Mouse (Mus musculus): ENCODE data around the gene Irf2bpl.
A peak's percentile ranks its signal among the peaks of the same experiment; 100 is the strongest.

Irf2bpl gene

DNA sequence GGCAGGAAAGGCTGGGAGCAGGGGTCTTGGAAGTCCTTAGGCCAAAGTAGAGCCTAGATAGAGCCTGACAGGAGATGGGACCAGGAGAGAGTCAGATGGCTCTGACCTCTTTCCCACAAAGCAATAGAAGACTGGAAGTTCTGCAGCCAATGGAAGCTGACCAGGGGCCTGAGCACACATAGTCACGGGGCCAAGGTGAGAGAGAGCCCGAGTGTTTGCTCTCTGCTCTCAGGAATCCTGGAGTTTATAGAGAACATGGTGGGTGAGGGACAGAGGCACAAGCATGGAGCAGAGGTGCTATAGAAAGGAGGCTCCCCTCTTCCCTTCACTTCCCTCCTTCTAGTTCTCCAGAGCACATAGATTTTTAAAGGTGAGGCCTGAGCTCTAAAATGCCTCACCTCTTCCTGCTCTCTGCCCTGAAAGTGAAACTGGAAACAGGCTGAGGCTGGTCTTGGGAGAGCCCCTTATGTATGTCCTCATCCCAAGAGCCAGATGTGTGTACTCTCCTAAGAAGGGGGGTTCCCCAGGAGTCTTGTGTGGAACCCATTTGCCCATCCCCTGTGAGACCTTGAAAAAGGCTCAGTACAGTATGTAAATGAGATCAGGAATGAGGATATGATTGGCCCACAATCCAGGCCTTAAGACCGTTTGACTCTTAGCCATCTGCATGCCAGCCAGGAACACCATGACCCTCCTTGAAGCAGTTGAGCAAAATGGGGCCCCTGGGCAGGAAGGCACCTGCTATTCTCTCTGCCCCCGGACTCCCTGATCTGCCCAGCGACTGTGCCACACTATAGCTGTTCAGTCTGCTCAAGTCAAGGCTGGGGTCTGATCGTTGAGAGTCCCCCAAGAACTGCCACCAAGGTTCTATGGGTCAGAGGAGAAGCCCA lies 25.4 kb downstream of the Irf2bpl start:
- no peak for DNase-seq

- no peak for DNase-seq
Observed at GRCm38 (mm10) chr12:86858498-86858897, 26.1 kb downstream of the Irf2bpl start.

DNA sequence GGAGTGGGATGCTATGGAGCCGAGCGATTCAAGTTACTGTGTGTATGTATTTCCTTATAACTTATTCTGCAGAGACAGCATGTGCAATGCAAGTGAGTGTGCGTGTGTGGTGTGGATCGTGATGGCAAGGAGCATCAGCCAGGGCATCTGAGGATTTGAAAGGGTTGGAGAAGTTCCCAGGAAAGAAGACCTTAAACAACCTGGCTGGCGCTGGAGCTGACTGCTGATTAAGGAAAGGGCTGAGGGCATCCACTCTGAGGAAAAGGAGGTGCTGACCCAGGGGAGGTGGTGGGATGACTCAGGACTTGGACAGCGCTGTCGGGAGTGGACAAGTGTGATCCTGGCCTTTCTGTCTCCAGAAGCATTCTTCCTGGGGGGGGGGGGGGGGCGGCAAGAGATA lies 27.3 kb downstream of the Irf2bpl start:
- no peak for DNase-seq

DNA sequence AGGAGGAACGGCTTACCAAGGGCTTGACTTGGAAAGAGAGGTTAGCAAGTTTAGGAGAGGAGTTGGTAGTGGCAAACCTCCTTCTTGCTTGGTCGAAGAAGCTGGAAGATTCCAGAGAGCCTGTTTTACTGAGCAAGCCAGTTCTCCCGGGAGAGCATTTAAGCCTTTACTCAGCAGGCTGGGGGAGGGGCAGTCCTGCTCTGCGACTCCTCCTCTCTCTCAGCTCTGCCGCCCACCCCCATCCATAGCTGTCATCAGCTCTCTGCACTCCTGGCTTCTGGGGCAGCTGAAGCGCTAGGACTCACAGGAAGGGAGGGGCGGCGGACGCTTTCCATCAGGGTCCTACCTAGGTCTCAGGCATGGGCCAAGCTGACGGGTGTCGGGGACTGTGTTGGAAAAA lies 28.9 kb downstream of the Irf2bpl start:
- DNase-seq, result no peak

DNA sequence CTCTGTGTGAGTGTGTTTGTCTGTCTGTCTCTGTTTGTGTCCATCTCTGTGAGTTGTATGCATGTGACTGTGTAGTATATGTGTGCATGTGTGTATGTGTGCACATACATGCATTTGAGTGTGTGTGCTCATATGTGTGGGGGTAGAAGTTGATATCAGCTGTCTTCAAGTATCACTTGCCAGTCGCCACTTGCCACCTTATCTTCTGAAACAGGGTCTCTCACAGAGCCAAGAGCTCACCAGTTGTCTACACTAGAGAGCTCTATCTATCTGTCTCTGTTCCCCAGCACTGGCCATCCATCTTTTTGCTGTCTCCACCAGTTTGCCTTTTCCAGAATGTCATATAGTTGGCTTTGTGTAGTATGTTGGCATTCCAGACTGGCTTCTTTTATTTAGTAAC lies 31.1 kb downstream of the Irf2bpl start:
- DNase-seq, result no peak

DNA sequence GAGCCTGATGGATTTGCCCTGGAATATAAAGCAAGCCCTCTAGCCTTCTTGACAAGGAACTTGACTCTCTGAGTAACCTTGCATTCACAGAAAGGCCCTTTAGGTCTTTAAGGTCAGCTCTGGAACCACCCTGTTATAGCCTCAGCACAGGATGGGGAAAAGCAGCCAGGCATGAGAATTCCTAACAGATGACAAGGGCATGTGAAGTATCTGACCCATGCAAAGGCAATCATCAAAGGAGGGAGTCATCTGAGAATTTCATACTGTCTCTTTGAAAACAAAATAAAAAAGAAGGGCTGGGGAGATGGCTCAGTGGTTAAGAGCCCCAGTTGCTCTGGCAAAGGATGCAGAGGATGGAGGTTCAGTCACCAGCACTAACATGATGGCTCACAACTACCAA lies 33.3 kb downstream of the Irf2bpl start:
- DNase-seq, result no peak

DNA sequence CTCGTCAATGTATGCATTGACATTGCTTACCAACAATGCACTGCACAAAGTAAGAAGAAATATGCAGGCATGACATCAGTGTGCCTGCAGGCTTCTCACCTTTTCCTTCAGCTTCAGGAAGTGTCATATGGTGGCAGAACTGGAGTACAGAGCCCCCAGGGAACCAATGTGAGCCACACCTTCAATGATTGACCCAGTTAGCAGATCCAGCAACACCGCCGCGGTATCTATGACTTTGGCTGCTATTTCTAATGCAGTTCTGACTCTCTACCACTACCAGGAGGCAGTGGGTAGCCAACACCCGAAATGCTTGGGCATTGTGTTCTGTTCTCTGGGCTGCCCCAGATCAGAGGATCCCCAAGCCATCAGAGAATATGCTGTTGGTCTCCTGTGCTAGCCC lies 33.9 kb downstream of the Irf2bpl start:
- no peak for DNase-seq

DNA sequence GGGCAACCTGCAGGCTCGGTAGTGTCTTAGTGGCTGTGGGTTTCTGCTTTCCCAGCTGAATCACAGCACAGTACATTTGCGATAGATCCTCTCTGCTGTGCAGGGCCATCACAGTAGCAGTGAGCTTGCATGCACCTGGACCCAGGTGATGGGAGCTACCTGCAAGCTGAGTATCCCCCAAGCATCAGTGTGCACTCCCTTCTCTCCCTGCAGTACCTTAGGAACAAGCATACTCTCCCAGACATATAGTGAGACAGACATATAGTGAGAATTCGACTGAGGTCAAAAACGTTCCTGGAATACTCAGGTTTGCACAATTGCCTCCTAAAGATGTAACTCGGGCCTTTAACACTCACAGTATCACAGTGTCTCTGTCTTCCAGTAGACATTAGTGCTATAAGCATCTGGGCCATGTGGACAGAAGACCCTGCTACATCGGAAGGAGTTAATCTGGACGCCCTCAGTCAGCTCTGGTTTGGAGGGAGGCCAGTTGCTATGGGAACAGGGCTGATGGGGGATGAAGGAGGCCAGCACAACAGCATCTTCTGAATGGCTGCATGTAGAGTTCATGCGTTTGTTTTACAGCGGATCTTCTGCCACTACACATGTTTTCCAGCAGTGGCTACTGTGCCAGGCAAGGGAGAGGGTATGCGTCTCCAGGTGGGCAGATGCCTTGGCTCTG lies 34.5 kb downstream of the Irf2bpl start:
- DNase-seq, result no peak

DNA sequence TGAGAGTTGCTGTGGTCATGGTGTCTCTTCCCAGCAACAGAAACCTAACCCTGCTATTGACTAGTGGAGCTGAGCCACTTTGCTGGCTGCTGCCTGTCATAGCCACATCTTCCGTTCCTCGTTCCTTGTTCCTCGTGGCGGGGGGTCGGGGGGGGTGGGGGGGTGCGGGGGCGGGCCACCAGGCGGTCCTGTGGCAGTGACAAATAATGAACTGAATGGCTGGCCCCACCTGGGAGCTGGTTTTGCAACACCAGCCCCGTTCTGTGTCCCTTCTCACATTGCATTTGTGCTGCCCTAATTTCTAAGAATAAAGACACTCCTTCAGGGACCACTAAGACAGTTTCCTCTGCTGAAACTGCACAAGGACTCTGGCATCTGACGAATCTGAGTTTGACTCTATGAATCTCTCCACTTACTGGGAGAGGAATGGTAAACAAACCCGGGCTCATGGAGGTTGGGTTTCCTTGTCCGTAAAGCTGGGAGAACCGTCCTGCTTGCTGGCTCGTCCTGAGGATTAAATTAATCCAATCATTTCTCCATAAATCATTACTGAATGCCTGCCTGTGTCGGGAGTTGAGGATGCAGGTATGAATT lies 41.6 kb downstream of the Irf2bpl start:
- no peak for DNase-seq

- DNase-seq, result no peak
Observed at GRCm38 (mm10) chr12:86840526-86840925, 44.1 kb downstream of the Irf2bpl start.

DNA sequence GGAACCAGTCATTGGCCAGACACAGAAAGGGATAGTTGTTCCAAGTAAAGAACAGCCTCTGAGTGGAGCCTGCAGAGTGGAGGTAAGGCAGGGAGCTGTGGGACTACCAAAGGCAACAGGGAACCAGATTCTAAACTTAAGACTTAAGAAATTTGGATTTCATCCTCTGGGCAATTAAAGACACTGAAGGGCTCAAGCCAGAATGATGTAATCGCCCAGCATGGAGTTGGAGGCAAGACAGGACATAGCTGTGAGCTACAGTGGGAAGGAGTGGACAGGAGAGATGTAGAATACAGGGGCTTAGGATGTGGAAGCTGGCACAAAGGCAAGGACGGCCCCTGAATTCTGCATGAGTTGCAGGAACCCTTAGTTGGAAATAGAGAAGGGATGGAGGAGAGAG lies 46.4 kb downstream of the Irf2bpl start:
- no peak for DNase-seq

- DNase-seq, result peak; percentile 87
Observed at GRCm38 (mm10) chr12:86836431-86837047, 48.1 kb downstream of the Irf2bpl start.

GRCm38 (mm10) chr12:86835899-86836298 lies 48.7 kb downstream of the Irf2bpl start:
- DNase-seq, result no peak

GRCm38 (mm10) chr12:86834416-86834772 lies 50.2 kb downstream of the Irf2bpl start:
- no peak for DNase-seq

DNA sequence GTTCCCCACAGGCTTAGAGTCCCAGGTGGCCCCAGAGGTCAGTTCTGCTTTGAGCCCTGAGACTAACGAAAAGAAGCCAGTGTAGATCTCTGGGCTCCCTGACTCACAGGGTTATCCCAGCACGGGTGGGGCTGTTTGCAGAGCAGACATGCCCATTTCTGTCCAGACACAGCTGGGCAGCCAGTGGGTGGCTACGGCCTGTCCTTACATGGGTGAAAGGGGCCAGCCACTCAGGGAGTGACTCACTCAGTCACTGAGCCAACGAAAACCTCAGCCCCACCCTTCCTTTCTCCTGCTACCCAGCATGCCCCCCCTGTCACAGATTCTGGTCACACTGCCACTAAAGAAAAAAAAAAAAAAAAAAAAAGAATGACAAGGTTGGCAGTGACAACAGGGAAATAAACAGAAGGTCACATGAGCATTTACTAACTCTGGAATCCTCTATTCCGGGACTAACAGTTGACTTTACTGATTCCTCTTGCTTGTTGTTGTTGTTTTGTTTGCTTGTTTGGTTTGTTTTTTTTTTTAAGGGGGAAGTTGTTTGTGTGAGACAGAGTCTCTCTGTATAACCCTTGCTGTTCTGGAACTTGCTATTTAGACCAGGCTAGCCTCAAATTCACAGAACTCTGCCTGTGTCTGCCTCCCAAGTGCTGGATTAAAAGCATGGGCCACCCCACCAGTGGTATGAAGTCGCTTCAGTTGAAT lies 50.7 kb downstream of the Irf2bpl start:
- DNase-seq, result peak; percentile 93

- DNase-seq, result no peak
Observed at GRCm38 (mm10) chr12:86832551-86833182, 51.9 kb downstream of the Irf2bpl start.

DNA sequence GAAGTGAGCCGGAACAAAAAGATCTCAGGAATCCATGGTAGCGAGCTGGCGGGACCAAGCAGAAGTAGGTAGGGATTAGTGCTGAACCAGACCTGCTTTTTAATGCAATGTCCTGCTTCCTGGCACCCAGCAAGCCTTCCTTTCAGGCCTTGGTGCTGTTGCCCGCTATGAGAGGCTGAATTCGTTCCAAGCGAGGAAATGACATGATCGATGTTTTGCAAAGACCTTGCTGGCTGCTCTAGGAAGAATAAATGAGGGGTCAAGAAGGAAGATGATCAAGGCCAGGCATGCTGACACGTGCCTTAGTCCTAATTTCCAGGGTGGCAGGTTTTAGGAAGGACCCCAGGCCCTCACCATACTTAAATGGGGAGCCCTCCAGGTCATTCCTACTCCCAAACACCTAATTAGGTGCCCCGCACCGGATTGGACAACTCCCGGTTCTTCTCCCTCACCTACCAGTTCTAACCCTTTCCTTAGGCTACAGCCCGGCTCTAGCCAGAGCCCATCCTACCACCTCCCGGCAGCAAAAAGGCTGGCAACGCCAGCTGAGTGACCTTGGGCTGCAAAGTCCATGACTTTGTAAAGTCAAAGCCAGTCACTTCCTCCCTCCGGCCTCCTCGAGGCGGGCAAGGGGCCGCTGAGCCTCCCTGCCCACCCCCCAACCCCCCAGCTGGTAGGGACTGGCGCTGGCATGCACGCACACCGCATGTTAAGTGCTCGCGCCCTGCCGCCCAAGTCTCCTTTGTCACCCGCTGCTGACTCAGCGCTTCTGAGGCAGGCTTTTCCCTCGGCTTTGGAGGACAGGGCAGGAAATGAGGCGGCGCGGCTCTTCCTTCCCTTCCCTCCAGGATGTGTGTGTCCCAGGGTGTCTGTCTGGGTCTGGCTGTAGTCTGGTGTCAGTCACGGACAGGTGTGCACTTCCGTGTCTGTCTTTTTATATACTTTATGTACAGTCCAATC lies 52.7 kb downstream of the Irf2bpl start:
- peak; percentile 74 for DNase-seq
